Mouse (Mus musculus) heart, postnatal 0 days (tissue): ENCODE results near the gene Rab40b.

Experiments used
- CTCF ChIP-seq: IDR thresholded peaks from 2 replicates; pipeline ENCODE4 v1.5.1; 2016; ENCODE audit warnings: antibody characterized with exemption, control low read depth, low read depth
- EP300 ChIP-seq: IDR thresholded peaks from 2 replicates; pipeline ENCODE4 v1.6.1; 2016; ENCODE audit warnings: antibody characterized with exemption, low read depth

- no peak for TF ChIP-seq CTCF
- TF ChIP-seq EP300: no peak
Measured at GRCm38 (mm10) chr11:121347036-121347435, 41.0 kb downstream of the Rab40b start.
